Mouse (Mus musculus): ENCODE results near the gene Vnn3. TPM values are rescaled to one million over a fixed set of nuclear protein-coding genes. Genes with fewer than 3 reads are reported as not detected.

The Vnn3 gene
- polyA plus RNA-seq (2014; fragmentation: Nextera tagmentation; extraction: Ambion mirVana): not detected in 2 replicates

DNA sequence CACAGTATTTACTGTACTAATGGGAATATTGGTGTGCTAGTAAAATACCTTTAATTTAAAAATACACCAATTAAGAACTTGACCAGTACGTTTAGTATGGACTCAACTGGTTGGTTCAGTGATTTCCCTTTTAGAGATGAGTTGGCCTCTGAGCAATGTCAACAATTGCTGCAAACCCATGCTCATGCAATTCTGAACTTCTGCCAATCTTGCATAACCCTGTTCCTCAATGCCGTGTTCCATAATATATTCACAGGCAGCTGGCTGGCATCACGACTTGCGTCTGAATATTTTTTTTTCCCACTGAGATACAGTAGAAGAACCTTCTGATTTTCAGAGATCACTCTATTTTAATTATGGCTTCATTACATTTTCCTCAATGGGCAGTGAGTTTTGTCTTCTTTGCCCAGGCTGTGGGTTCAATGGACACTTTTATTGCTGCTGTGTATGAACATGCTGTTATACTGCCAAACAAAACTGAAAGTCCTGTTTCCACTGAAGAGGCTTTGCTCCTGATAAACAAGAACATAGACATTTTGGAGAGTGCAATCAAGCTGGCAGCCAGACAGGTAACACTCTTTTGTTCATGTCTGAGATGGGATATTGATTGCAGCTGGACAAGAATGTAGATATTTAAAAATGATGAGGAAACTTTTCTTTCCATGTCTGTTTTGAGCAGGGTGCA lies at the start of gene Vnn3:
TSS of gene Vnn3 (plus strand) at position 235 of the 685 bp plus-strand sequence.
- Histone ChIP-seq H3K4me1 (ENCODE audit: control insufficient read depth, insufficient read depth, low read length) (no peaks in the 10 kb centered on the region), H3K4me3 (ENCODE audit: low read length) (no peak within 1 kb of the TSS), H3K9ac (ENCODE audit: low read depth, low read length) (no peak within 1 kb of the TSS), H3K9me3 (ENCODE audit: control insufficient read depth, low read length) (no peaks in the 10 kb centered on the region), H3K27me3 (ENCODE audit: control insufficient read depth, insufficient read depth, low read length) (no peaks in the 10 kb centered on the region), H3K4me2 (replicated peaks; ENCODE audit: low read depth, low read length) (no peak within 1 kb of the TSS), H3K27ac (ENCODE audit: low read depth, low read length) (no peak within 1 kb of the TSS), H3K36me3 (ENCODE audit: control insufficient read depth, insufficient read depth, low read length) (no peaks in the 10 kb centered on the region)
- 79% methylated on average over 4 of the region's 4 CpGs for WGBS
- ATAC-seq (ENCODE audit: low FRiP score, low TSS enrichment): no peak

GRCm38 (mm10) chr10:23802911-23803310 lies 48.4 kb upstream of the Vnn3 start:
- Histone ChIP-seq H3K4me2 (replicated peaks; ENCODE audit: low read depth, low read length) (no peak overlapping the region), H3K4me3 (ENCODE audit: low read length) (no peak overlapping the region), H3K36me3 (ENCODE audit: control insufficient read depth, insufficient read depth, low read length) (peaks cover 18% of the 10 kb centered on the region; the same call in 1 of the 2 replicates), H3K9ac (ENCODE audit: low read depth, low read length) (no peak overlapping the region), H3K4me1 (ENCODE audit: control insufficient read depth, insufficient read depth, low read length) (no peaks in the 10 kb centered on the region), H3K27ac (ENCODE audit: low read depth, low read length) (no peak overlapping the region), H3K27me3 (ENCODE audit: control insufficient read depth, insufficient read depth, low read length) (no peaks in the 10 kb centered on the region), H3K9me3 (ENCODE audit: control insufficient read depth, low read length) (no peaks in the 10 kb centered on the region)
- WGBS: 69% methylated on average over 3 of the region's 3 CpGs
- ATAC-seq (ENCODE audit: low FRiP score, low TSS enrichment): no peak

DNA sequence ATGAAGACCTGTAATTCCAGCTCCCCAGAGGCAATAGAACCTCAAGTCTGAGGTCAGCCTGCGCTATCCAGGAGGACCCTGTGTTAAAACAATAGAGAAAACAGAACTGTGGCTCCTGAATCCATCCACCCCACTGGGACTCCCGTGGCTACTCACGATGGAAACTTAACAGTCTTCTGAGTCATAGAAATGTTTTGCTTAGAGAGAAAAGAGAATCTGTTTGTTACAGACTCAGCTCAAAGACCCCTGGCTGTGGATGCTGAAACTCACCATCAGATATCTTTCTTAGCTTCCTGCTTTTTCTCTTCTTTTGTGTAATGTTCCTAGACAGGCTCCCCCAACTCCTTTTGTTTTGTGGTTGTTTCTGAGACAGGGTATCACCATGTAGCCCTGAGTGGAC lies 46.6 kb upstream of the Vnn3 start:
- H3K9me3 ChIP-seq (ENCODE audit: control insufficient read depth, low read length): no peaks in the 10 kb centered on the region
- H3K4me3 ChIP-seq (ENCODE audit: low read length): no peak overlapping the region
- H3K27ac ChIP-seq (ENCODE audit: low read depth, low read length): no peak overlapping the region
- H3K4me2 ChIP-seq (replicated peaks; ENCODE audit: low read depth, low read length): no peak overlapping the region
- no peak overlapping the region for H3K9ac ChIP-seq (ENCODE audit: low read depth, low read length)
- no peaks in the 10 kb centered on the region for H3K4me1 ChIP-seq (ENCODE audit: control insufficient read depth, insufficient read depth, low read length)
- H3K27me3 ChIP-seq (ENCODE audit: control insufficient read depth, insufficient read depth, low read length): no peaks in the 10 kb centered on the region
- ATAC-seq (ENCODE audit: low FRiP score, low TSS enrichment): no peak
- H3K36me3 ChIP-seq (ENCODE audit: control insufficient read depth, insufficient read depth, low read length): peaks cover 18% of the 10 kb centered on the region; the same call in 1 of the 2 replicates
- WGBS: 85% methylated on average over 3 of the region's 3 CpGs

- WGBS: 34% methylated on average over 4 of the region's 4 CpGs
- Histone ChIP-seq H3K9me3 (ENCODE audit: control insufficient read depth, low read length) (no peaks in the 10 kb centered on the region), H3K4me1 (ENCODE audit: control insufficient read depth, insufficient read depth, low read length) (no peaks in the 10 kb centered on the region), H3K36me3 (ENCODE audit: control insufficient read depth, insufficient read depth, low read length) (peaks cover 15% of the 10 kb centered on the region; the same call in 1 of the 2 replicates), H3K4me3 (ENCODE audit: low read length) (no peak overlapping the region), H3K27me3 (ENCODE audit: control insufficient read depth, insufficient read depth, low read length) (no peaks in the 10 kb centered on the region), H3K9ac (ENCODE audit: low read depth, low read length) (no peak overlapping the region), H3K27ac (ENCODE audit: low read depth, low read length) (no peak overlapping the region), H3K4me2 (replicated peaks; ENCODE audit: low read depth, low read length) (no peak overlapping the region)
- no peak for ATAC-seq (ENCODE audit: low FRiP score, low TSS enrichment)
Measured at GRCm38 (mm10) chr10:23806201-23806600, 45.1 kb upstream of the Vnn3 start.

DNA sequence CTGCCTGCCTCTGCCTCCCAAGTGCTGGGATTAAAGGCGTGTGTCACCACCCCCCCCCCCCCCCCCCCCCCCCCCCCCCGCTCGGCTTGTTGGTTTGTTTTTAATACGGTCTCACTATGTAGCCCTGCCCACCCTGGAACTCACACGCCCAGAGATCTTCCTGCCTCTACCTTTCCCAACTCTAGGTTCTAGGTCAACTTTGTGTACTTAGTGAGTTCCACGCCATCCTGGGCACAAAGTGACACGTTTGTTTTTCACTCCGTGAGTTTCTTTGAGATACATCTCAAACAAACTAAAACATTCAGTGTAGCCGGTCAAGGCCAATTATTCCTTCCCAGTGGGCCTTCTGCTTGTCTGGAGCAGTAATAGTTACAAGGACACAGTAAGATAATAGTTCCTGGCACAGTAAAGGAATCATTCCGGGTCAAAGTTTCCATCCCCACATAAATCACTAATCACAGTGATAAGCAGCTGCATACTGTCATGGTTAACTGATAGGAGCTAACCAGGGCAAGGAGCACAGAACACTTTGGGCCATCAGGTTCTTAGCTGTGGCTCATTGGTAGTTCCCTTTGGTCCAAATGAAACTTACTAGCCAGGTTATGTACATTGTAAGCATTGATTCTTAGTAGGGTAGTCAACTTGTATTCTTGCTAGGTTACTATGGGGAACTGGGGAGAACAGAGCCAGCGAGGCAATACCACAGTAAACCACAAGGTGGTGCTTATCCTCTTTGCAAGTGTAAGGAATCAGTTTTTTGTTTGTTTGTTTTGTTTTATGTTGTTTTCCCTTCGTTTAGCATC lies 39.4 kb upstream of the Vnn3 start:
- 66% methylated on average over 9 of the region's 12 CpGs for WGBS
- no peaks in the 10 kb centered on the region for H3K4me1 ChIP-seq (ENCODE audit: control insufficient read depth, insufficient read depth, low read length)
- no peak overlapping the region for H3K9ac ChIP-seq (ENCODE audit: low read depth, low read length)
- no peak overlapping the region for H3K4me2 ChIP-seq (replicated peaks; ENCODE audit: low read depth, low read length)
- H3K27ac ChIP-seq (ENCODE audit: low read depth, low read length): no peak overlapping the region
- peaks cover 6% of the 10 kb centered on the region; the same call in 1 of the 2 replicates for H3K36me3 ChIP-seq (ENCODE audit: control insufficient read depth, insufficient read depth, low read length)
- H3K9me3 ChIP-seq (ENCODE audit: control insufficient read depth, low read length): no peaks in the 10 kb centered on the region
- no peaks in the 10 kb centered on the region for H3K27me3 ChIP-seq (ENCODE audit: control insufficient read depth, insufficient read depth, low read length)
- no peak for ATAC-seq (ENCODE audit: low FRiP score, low TSS enrichment)
- no peak overlapping the region for H3K4me3 ChIP-seq (ENCODE audit: low read length)

DNA sequence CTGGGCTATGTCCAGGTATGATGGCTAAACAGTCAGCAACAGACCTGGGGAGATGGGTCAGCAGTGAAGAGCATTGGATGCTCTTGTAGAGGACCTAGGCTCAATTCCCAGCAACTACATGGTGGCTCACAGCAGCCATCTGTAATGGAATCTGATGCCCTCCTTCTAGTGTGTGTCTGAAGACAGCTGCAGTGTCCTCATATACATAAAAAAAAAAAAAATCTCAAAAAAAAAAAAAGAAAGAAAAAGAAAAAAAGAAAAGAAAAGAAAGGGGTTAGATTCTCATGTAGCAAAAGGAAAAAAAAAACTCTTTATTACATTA lies 38.9 kb upstream of the Vnn3 start:
- H3K9me3 ChIP-seq (ENCODE audit: control insufficient read depth, low read length): no peaks in the 10 kb centered on the region
- H3K36me3 ChIP-seq (ENCODE audit: control insufficient read depth, insufficient read depth, low read length): peaks cover 6% of the 10 kb centered on the region; the same call in 1 of the 2 replicates
- H3K4me3 ChIP-seq (ENCODE audit: low read length): no peak overlapping the region
- H3K27ac ChIP-seq (ENCODE audit: low read depth, low read length): no peak overlapping the region
- H3K27me3 ChIP-seq (ENCODE audit: control insufficient read depth, insufficient read depth, low read length): no peaks in the 10 kb centered on the region
- H3K9ac ChIP-seq (ENCODE audit: low read depth, low read length): no peak overlapping the region
- no peaks in the 10 kb centered on the region for H3K4me1 ChIP-seq (ENCODE audit: control insufficient read depth, insufficient read depth, low read length)
- no peak for ATAC-seq (ENCODE audit: low FRiP score, low TSS enrichment)
- H3K4me2 ChIP-seq (replicated peaks; ENCODE audit: low read depth, low read length): no peak overlapping the region

GRCm38 (mm10) chr10:23812852-23813766 lies 38.2 kb upstream of the Vnn3 start:
- no peak overlapping the region for H3K4me2 ChIP-seq (replicated peaks; ENCODE audit: low read depth, low read length)
- H3K4me1 ChIP-seq (ENCODE audit: control insufficient read depth, insufficient read depth, low read length): no peaks in the 10 kb centered on the region
- no peak overlapping the region for H3K27ac ChIP-seq (ENCODE audit: low read depth, low read length)
- H3K27me3 ChIP-seq (ENCODE audit: control insufficient read depth, insufficient read depth, low read length): no peaks in the 10 kb centered on the region
- H3K4me3 ChIP-seq (ENCODE audit: low read length): no peak overlapping the region
- 68% methylated on average over 11 of the region's 11 CpGs for WGBS
- H3K9me3 ChIP-seq (ENCODE audit: control insufficient read depth, low read length): no peaks in the 10 kb centered on the region
- no peak overlapping the region for H3K9ac ChIP-seq (ENCODE audit: low read depth, low read length)
- no peak for ATAC-seq (ENCODE audit: low FRiP score, low TSS enrichment)
- peaks cover 6% of the 10 kb centered on the region; the same call in 1 of the 2 replicates for H3K36me3 ChIP-seq (ENCODE audit: control insufficient read depth, insufficient read depth, low read length)

DNA sequence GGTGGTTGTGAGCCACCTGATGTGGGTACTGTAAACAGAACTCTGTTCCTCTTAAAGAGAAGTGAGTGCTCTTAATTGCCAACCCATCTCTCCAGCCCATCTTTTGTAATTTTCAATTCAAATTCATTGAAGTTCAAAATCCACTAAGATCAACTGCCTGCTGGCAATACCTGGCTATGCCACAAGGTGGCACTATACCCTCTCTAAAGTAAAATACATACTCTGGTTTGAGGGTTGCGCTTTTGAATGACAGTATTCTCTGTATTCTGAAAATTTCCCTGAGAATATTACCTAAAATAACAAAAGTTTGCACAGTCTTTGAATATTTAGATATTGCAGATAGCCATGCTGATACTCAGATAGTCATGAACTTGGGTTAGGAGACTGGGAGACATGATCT lies 36.1 kb upstream of the Vnn3 start:
- ATAC-seq (ENCODE audit: low FRiP score, low TSS enrichment): 0 out of 2 replicates have a peak, but pooled peaks have one; percentile 20
- Histone ChIP-seq H3K9ac (ENCODE audit: low read depth, low read length) (no peak overlapping the region), H3K36me3 (ENCODE audit: control insufficient read depth, insufficient read depth, low read length) (peaks cover 10% of the 10 kb centered on the region; the same call in 1 of the 2 replicates), H3K4me1 (ENCODE audit: control insufficient read depth, insufficient read depth, low read length) (no peaks in the 10 kb centered on the region), H3K4me2 (replicated peaks; ENCODE audit: low read depth, low read length) (no peak overlapping the region), H3K27ac (ENCODE audit: low read depth, low read length) (no peak overlapping the region), H3K4me3 (ENCODE audit: low read length) (no peak overlapping the region), H3K9me3 (ENCODE audit: control insufficient read depth, low read length) (no peaks in the 10 kb centered on the region), H3K27me3 (ENCODE audit: control insufficient read depth, insufficient read depth, low read length) (no peaks in the 10 kb centered on the region)
- WGBS: 49% methylated on average over 1 of the region's 1 CpGs
